Mouse (Mus musculus): Measurements from ENCODE around the gene Cygb.

- no peak for TF ChIP-seq GATA1 (IDR thresholded peaks at IDR 0.05; ENCODE audit: low read length)
- no peak for TF ChIP-seq TAL1 (IDR thresholded peaks at IDR 0.05; ENCODE audit: low read length)
These were observed 21.2 kb downstream of the Cygb start for GRCm38 (mm10) chr11:116632962-116633361.
